Mouse (Mus musculus): ENCODE results near the gene Ptbp1. TPM values are rescaled to one million over a fixed set of nuclear protein-coding genes. Genes with fewer than 3 reads are reported as not detected.

Ptbp1 gene
- total RNA-seq, 2 experiments from 2014 or later, result 40.2 to 51.9 TPM

DNA sequence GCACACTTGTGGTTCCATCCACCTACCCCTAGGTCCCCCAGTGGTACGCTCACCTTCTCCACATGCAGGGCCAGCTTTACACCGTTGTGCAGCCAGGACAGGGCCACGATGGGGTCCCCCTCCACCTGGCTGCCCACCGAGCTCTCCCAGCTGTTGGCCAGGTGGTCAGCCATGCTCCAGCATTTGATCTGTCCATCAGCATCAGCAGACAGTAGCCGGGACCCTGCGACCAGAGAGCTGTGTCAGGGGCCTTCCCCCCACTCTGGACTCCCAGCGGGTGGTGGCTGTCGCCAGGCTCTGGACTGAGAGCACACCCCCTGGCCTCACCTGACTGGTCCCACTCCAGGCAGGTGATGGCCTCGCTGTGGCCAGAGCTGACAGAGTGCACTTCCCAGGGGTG lies 52.5 kb downstream of the Ptbp1 start:
- no peak for DNase-seq (ENCODE audit: low spot score in 2 of 2)
- intact Hi-C loops (cut with DNase I), result no loop called here

DNA sequence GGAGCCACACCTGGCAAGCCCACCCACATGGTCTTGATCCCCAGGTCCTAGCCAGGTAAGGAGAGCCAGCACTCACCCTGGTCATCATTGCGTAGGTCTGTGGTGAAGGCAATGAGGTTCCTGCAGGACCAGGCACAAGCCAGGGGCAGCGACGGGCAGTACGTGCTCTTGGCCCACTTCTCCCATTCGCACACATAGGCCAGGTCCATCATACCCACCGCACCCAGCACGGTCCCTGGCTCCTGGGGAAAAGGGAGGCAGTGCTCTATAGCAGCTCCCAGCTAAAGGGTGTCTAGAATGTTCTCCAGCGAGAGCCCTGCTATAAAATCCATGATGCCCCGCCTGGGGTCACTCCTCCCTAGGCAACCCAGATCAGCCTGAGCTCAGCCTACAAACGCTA lies 53.2 kb downstream of the Ptbp1 start:
- intact Hi-C loops (cut with DNase I), result no loop called here

GRCm38 (mm10) chr10:79908167-79909091 lies 54.2 kb downstream of the Ptbp1 start, which contains the start of gene Med16:
Med16 (minus strand) TSS chr10:79908923.
- DNase-seq (ENCODE audit: low spot score in 2 of 2), result peak; percentile 96
- intact Hi-C loops (cut with DNase I), result no loop called here

More for the DNA sequence above, 53.2 kb downstream of the Ptbp1 start:
- DNase-seq (ENCODE audit: low spot score in 2 of 2), result no peak

- peak; percentile 47 to 62 for DNase-seq (ENCODE audit: low spot score in 2 of 2)
- intact Hi-C loops (cut with DNase I), result no loop called here
These were observed 55.1 kb downstream of the Ptbp1 start for GRCm38 (mm10) chr10:79909092-79909922.

- no peak for DNase-seq (ENCODE audit: low spot score in 2 of 2)
- intact Hi-C loops (cut with DNase I), result no loop called here
These were observed 56.3 kb downstream of the Ptbp1 start, which contains the start of gene Gm26602 for GRCm38 (mm10) chr10:79910556-79910955. Gm26602 (plus strand) TSS chr10:79910856.

DNA sequence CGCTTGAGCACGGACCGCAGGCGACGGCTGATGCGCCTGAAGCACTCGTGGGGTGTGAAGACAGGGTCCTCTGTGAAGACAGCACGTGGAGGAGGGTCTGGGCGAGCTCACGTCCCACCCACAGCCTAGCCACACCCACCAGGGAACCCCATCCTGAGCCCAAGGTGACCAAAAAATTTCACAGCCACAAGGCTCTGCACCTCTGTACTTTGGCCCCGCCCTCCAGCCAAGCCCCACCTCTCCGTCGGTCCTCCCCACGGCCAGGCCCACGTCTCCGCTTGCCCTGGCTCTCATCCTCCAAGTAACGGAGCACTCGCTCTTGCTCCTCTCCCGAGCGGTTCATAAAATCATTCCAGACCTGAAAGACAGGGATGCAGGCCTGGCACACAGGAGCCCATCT lies 58.2 kb downstream of the Ptbp1 start:
- DNase-seq (ENCODE audit: low spot score in 2 of 2), result no peak
- intact Hi-C loops (cut with DNase I), result no loop called here

Small RNA genes within 50 kb of the gene (microRNA-seq; reads per million reads assigned to microRNA genes)
- gene Mir6910, result not detected

Other genes with a start within 250 kb of the Ptbp1 start
- gene C2cd4c, start 240.4 kb upstream of the Ptbp1 start, total RNA-seq (2021), result 10 to 100 TPM; 15.7 to 16.3 TPM
- 10 to 100 TPM; 43.7 to 52.3 TPM for gene Shc2, start 216.5 kb upstream of the Ptbp1 start, total RNA-seq (2021)
- under 1 TPM; 0.25 to 0.63 TPM for gene Odf3l2, start 208.7 kb upstream of the Ptbp1 start, total RNA-seq (2021)
- not detected for gene Madcam1, start 189.9 kb upstream of the Ptbp1 start, total RNA-seq (2021)
- 10 to 100 TPM; 71.4 to 91.6 TPM for gene Tpgs1, start 185.1 kb upstream of the Ptbp1 start, total RNA-seq (2021)
- 10 to 100 TPM; 76.2 to 90.0 TPM for gene Cdc34, start 172.2 kb upstream of the Ptbp1 start, total RNA-seq (2021)
- 1 to 10 TPM; 1.8 to 2.0 TPM for gene Gzmm, start 165.4 kb upstream of the Ptbp1 start, total RNA-seq (2021)
- gene Bsg, start 149.9 kb upstream of the Ptbp1 start, total RNA-seq (2021), result 100 to 1,000 TPM; 593 to 646 TPM
- gene Hcn2, start 137.8 kb upstream of the Ptbp1 start, total RNA-seq (2021), result 100 to 1,000 TPM; 128 to 152 TPM
- 10 to 100 TPM; 44.9 to 49.7 TPM for gene Polrmt, start 107.8 kb upstream of the Ptbp1 start, total RNA-seq (2021)
- gene Fgf22, start 99.4 kb upstream of the Ptbp1 start, total RNA-seq (2021), result 1 to 10 TPM; 4.0 to 4.7 TPM
- 100 to 1,000 TPM in 1 of 2 experiments, 10 to 100 TPM in 1; 92.7 to 104 TPM for gene Rnf126, start 87.5 kb upstream of the Ptbp1 start, total RNA-seq (2021)
- gene Fstl3, start 77.2 kb upstream of the Ptbp1 start, total RNA-seq (2021), result 1 to 10 TPM; 2.8 to 3.6 TPM
- under 1 TPM; 0.74 to 0.79 TPM for gene Prss57, start 63.5 kb upstream of the Ptbp1 start, total RNA-seq (2021)
- 100 to 1,000 TPM; 321 to 357 TPM for gene Palm, start 60.9 kb upstream of the Ptbp1 start, total RNA-seq (2021)
- gene Misp, start 33.4 kb upstream of the Ptbp1 start, total RNA-seq (2021), result 1 to 10 TPM in 1 of 2 experiments, not detected in 1; 1.7 TPM
- 1 to 10 TPM; 2.2 to 2.4 TPM for gene Prtn3, start 20.0 kb downstream of the Ptbp1 start, total RNA-seq (2021)
- 10 to 100 TPM; 50.4 to 57.1 TPM for gene Plppr3, start 20.2 kb downstream of the Ptbp1 start, total RNA-seq (2021)
- not detected for gene Elane, start 31.8 kb downstream of the Ptbp1 start, total RNA-seq (2021)
- not detected for gene Cfd, start 36.4 kb downstream of the Ptbp1 start, total RNA-seq (2021)
- 10 to 100 TPM; 53.2 to 60.6 TPM for gene Med16, start 54.5 kb downstream of the Ptbp1 start, total RNA-seq (2021)
- not detected for gene Gm26602, start 56.4 kb downstream of the Ptbp1 start, total RNA-seq (2021)
- 1 to 10 TPM; 6.7 to 8.2 TPM for gene Kiss1r, start 62.5 kb downstream of the Ptbp1 start, total RNA-seq (2021)
- gene R3hdm4, start 66.8 kb downstream of the Ptbp1 start, total RNA-seq (2021), result 100 to 1,000 TPM; 349 to 368 TPM
- gene Arid3a, start 72.6 kb downstream of the Ptbp1 start, total RNA-seq (2021), result 1 to 10 TPM; 6.3 to 6.5 TPM
- gene Wdr18, start 105.7 kb downstream of the Ptbp1 start, total RNA-seq (2021), result 10 to 100 TPM; 44.2 to 46.3 TPM
- gene Grin3b, start 116.3 kb downstream of the Ptbp1 start, total RNA-seq (2021), result under 1 TPM in 1 of 2 experiments, not detected in 1; 0.10 TPM
- 100 to 1,000 TPM; 122 TPM for gene Tmem259, start 129.9 kb downstream of the Ptbp1 start, total RNA-seq (2021)
- 1 to 10 TPM; 4.7 to 7.6 TPM for gene Cnn2, start 134.2 kb downstream of the Ptbp1 start, total RNA-seq (2021)
- 10 to 100 TPM; 10.3 to 13.0 TPM for gene Abca7, start 142.1 kb downstream of the Ptbp1 start, total RNA-seq (2021)
- gene Arhgap45, start 162.2 kb downstream of the Ptbp1 start, total RNA-seq (2021), result 1 to 10 TPM; 3.3 to 5.3 TPM
- gene Polr2e, start 185.4 kb downstream of the Ptbp1 start, total RNA-seq (2021), result 10 to 100 TPM; 69.2 to 83.6 TPM
- 100 to 1,000 TPM; 468 to 559 TPM for gene Gpx4, start 192.7 kb downstream of the Ptbp1 start, total RNA-seq (2021)

Data from left cerebral cortex, postnatal 36 days (tissue).